Mouse (Mus musculus) lung, postnatal 0 days (tissue): ENCODE data around the gene Slc25a42.

ENCODE experiments used
- CTCF ChIP-seq: IDR thresholded peaks from 2 replicates; pipeline ENCODE4 v1.5.1; 2016; ENCODE audit warnings: antibody characterized with exemption, mild to moderate bottlenecking
- EP300 ChIP-seq: IDR thresholded peaks from 2 replicates; pipeline ENCODE4 v1.6.1; 2016; ENCODE audit warnings: antibody characterized with exemption, mild to moderate bottlenecking, control low read depth

- TF ChIP-seq EP300 (no peak), CTCF (no peak)
Observed at GRCm38 (mm10) chr8:70215092-70215491, 3.0 kb upstream of the Slc25a42 start.
